Mouse (Mus musculus) testis, adult 2 months (tissue): Measurements from ENCODE around the gene Tgfbr2.

Source experiments
- CTCF ChIP-seq: fragments of 200-500 bp; IDR thresholded peaks from 2 replicates; pipeline ENCODE4 v1.5.1; 2012; ENCODE audit warnings: low read depth, mild to moderate bottlenecking, inconsistent platforms, low read length, moderate library complexity; ENCODE audit not compliant: control insufficient read depth, insufficient read depth, insufficient replicate concordance
- POLR2A ChIP-seq: fragments of 200-500 bp; IDR thresholded peaks from 2 replicates; pipeline ENCODE4 v1.6.1; 2012; ENCODE audit warnings: low read depth, mild to moderate bottlenecking, inconsistent platforms, low read length, moderate library complexity; ENCODE audit not compliant: control insufficient read depth

GRCm38 (mm10) chr9:116090296-116090695 lies 84.9 kb downstream of the Tgfbr2 start:
- TF ChIP-seq CTCF (no peak), POLR2A (no peak)
